Mouse (Mus musculus): ENCODE results near the gene Fbln5.

- TF ChIP-seq CTCF (IDR thresholded peaks at IDR 0.05; ENCODE audit: extremely low read depth, insufficient read depth, insufficient read length, insufficient replicate concordance) (no peak), POLR2A (IDR thresholded peaks at IDR 0.05; ENCODE audit: low read depth, low read length) (no peak)
These were observed 55.8 kb downstream of the Fbln5 start for GRCm38 (mm10) chr12:101763065-101763464.
